ENCODE assay signal across 15 mouse cellular contexts in genomic region chrX:11808911-11809310, GRCm38 (mm10).
"Had no signal": no experiment of that assay in that cellular context is flagged by ENCODE, and none has a peak within 500 bp of the region (broad histone marks: within the 10 kb centered on the region; RNA-seq: fewer than 3 reads in every experiment).

No protein-coding gene starts in this region.

- H3K4me3 ChIP-seq: limb, embryonic 13.5 days; liver, embryonic 13.5 days; megakaryocyte, embryonic 14.5 days; midbrain, embryonic 10.5 days; midbrain, embryonic 13.5 days; neural tube, embryonic 13.5 days had no signal

- DNase-seq: kidney, adult 18-20 months; kidney, adult 9 months; kidney, postnatal 14 days; kidney, postnatal 4 days; left cerebral cortex, postnatal 4 days; liver, embryonic 13.5 days; lung, adult 2 months; lung, postnatal 36 days; retina, postnatal 1 day; thymus, postnatal 25 days had no signal

- H3K27ac ChIP-seq: limb, embryonic 13.5 days; liver, embryonic 13.5 days; neural tube, embryonic 13.5 days had no signal
